Mouse (Mus musculus) CH12F3 (cell line): ENCODE measurements around the gene Cnot11.
"Not testable (repeated sequence)": the region's sequence is repeated elsewhere in the genome, so short reads cannot be mapped to it uniquely, and the experiment has no call there.

Source experiments
- in situ Hi-C: fragments of 300-500 bp; cut with MboI; formaldehyde crosslinking; loops from 2 replicates; pipeline ENCODE4 v1.14.3; 2020; ENCODE audit warnings: low sequenced_read_pairs

The Cnot11 gene

GRCm38 (mm10) chr1:39576431-39577243, 41.8 kb downstream of the Cnot11 start:
- in situ Hi-C loops = no loop called here

- in situ Hi-C loops = no loop called here
Measured at GRCm38 (mm10) chr1:39577253-39577705, 42.5 kb downstream of the Cnot11 start, which contains the start of gene Rnf149. TSS of gene Rnf149 (minus strand) at chr1:39577405.

GRCm38 (mm10) chr1:39578446-39578845, 43.7 kb downstream of the Cnot11 start:
- in situ Hi-C loops = no loop called here

DNA sequence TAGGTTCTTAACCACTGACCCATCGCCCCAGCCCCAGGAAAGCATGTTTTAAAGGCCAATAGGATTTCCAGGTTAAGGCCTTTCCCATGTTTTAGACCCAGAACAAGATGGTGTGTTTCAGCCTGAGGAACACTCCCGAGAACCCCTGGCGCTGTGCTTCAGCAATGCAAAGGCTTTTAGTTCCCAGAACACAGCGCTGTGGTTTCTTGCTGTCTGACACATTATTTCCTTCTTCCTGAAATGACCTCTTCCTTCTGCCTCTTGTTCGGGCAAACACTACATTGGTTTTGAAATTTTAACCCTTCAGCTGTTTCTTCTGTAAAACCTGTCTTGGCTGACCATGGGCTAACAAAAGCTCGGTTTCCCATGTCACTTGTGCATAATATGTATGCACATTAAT, 44.3 kb downstream of the Cnot11 start:
- in situ Hi-C loops = no loop called here

DNA sequence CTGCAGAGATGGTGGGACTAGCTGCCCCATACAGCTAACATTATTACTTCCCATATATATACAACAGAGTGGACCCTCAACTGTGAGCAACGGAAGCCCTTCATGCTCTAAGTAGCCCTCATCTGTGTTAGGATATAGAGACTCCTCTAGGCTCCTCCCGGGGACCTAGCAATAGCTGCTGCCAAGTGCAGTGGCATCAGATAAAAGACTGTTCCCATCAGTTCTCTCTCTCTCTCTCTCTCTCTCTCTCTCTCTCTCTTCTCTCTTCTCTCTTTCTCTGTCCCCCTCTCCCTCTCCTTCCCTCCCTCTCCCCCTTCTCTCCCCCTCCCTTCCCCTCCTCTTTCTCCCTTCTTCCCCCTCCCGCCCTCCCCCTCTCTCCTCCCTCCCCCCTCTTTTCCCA, 46.4 kb downstream of the Cnot11 start:
- in situ Hi-C loops = no loop called here

GRCm38 (mm10) chr1:39583173-39583572, 48.4 kb downstream of the Cnot11 start:
- in situ Hi-C loops = no loop called here

DNA sequence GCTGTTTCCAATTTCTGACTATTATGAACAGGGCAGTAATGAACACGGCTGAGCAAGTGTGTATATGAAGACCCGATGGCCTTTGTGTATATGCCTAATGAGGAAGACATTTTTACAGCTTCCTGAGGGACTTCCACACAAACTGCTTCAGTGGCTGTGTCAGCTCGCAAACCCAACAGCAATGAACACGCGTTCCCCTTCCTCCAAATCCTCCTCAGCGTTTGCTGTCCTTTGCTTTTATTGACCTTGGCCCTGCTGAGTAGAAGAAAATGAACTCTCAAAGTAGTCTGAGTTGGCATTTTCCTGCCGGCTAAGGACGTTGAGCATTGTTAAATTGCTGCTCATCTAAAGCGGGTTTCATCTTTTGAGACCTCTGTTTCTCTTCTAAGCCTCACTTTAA, 50.6 kb downstream of the Cnot11 start:
- in situ Hi-C loops = no loop called here

- in situ Hi-C loops = no loop called here
Measured at GRCm38 (mm10) chr1:39590193-39590592, 55.4 kb downstream of the Cnot11 start.

DNA sequence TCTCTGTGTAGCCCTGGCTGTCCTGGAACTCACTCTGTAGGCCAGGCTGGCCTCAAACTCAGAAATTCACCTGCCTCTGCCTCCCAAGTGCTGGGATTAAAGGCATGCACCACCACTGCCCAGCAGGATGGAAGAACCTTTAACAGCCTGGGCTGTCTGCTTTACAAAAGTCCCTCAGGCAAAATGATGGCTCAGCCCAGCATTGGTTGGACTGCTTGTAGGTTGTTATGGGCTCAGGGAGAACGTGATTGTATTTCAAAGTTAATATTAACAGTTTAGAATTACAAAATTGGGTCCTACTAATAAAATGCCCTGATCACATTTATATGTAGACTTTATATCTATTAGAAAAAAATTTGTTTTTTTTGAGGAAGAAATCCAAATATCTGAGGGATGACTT, 56.8 kb downstream of the Cnot11 start:
- in situ Hi-C loops = not testable (repeated sequence)

DNA sequence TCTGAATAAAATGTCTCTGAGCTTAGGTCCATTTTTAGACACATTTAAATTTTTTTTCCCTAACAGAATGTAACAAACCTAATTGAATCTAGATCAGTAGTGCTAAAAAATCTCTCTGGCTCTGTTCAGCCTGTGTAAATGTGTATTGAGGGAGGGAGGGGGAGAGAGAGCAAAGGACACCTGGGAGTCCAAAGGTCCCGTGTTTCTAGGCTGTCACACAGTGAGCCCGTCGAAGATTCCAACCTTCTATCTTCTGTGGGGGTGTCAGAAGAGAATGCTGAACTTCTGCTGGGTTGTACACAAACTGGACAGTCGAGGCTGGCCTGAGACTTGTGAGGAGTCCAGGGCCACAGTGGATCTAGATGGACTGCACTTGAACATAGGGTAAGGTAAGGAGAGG, 57.3 kb downstream of the Cnot11 start:
- in situ Hi-C loops = no loop called here

GRCm38 (mm10) chr1:39593836-39594235, 59.0 kb downstream of the Cnot11 start:
- in situ Hi-C loops = no loop called here
